Mouse (Mus musculus): ENCODE results near the gene Plb1.

Plb1 gene

GRCm38 (mm10) chr5:32245385-32245784, 12.9 kb downstream of the Plb1 start:
- DNase-seq (ENCODE audit: low read depth, low spot score), result no peak

GRCm38 (mm10) chr5:32260751-32261150, 28.2 kb downstream of the Plb1 start:
- no peak for DNase-seq (ENCODE audit: low read depth, low spot score)

GRCm38 (mm10) chr5:32261251-32261650, 28.7 kb downstream of the Plb1 start:
- no peak for DNase-seq (ENCODE audit: low read depth, low spot score)

GRCm38 (mm10) chr5:32262534-32262933, 30.0 kb downstream of the Plb1 start:
- DNase-seq (ENCODE audit: low read depth, low spot score), result no peak

- DNase-seq (ENCODE audit: low read depth, low spot score), result no peak
These were observed 40.0 kb downstream of the Plb1 start for GRCm38 (mm10) chr5:32272502-32272901.

- no peak for DNase-seq (ENCODE audit: low read depth, low spot score)
These were observed 45.6 kb downstream of the Plb1 start for GRCm38 (mm10) chr5:32278000-32278694.

GRCm38 (mm10) chr5:32280066-32280465, 47.6 kb downstream of the Plb1 start:
- no peak for DNase-seq (ENCODE audit: low read depth, low spot score)

- DNase-seq (ENCODE audit: low read depth, low spot score), result no peak
These were observed 49.8 kb downstream of the Plb1 start for GRCm38 (mm10) chr5:32282345-32282744.

GRCm38 (mm10) chr5:32283457-32283856, 50.9 kb downstream of the Plb1 start:
- no peak for DNase-seq (ENCODE audit: low read depth, low spot score)

GRCm38 (mm10) chr5:32286315-32286714, 53.8 kb downstream of the Plb1 start:
- DNase-seq (ENCODE audit: low read depth, low spot score), result no peak

- DNase-seq (ENCODE audit: low read depth, low spot score), result no peak
These were observed 55.5 kb downstream of the Plb1 start for GRCm38 (mm10) chr5:32288021-32288420.

GRCm38 (mm10) chr5:32291316-32291715, 58.8 kb downstream of the Plb1 start:
- no peak for DNase-seq (ENCODE audit: low read depth, low spot score)

GRCm38 (mm10) chr5:32302991-32303921, 70.7 kb downstream of the Plb1 start:
- peak; percentile 76 for DNase-seq (ENCODE audit: low read depth, low spot score)

- DNase-seq (ENCODE audit: low read depth, low spot score), result no peak
These were observed 74.6 kb downstream of the Plb1 start for GRCm38 (mm10) chr5:32307106-32307505.

GRCm38 (mm10) chr5:32308647-32309046, 76.1 kb downstream of the Plb1 start:
- DNase-seq (ENCODE audit: low read depth, low spot score), result no peak

GRCm38 (mm10) chr5:32309714-32310113, 77.2 kb downstream of the Plb1 start:
- DNase-seq (ENCODE audit: low read depth, low spot score), result no peak

GRCm38 (mm10) chr5:32310802-32311201, 78.3 kb downstream of the Plb1 start:
- no peak for DNase-seq (ENCODE audit: low read depth, low spot score)

GRCm38 (mm10) chr5:32311589-32312166, 79.2 kb downstream of the Plb1 start:
- DNase-seq (ENCODE audit: low read depth, low spot score), result no peak

- no peak for DNase-seq (ENCODE audit: low read depth, low spot score)
These were observed 81.2 kb downstream of the Plb1 start for GRCm38 (mm10) chr5:32313671-32314070.

GRCm38 (mm10) chr5:32314731-32315130, 82.2 kb downstream of the Plb1 start:
- DNase-seq (ENCODE audit: low read depth, low spot score), result no peak

- DNase-seq (ENCODE audit: low read depth, low spot score), result peak; percentile 52
These were observed 89.8 kb downstream of the Plb1 start for GRCm38 (mm10) chr5:32322146-32322811.

GRCm38 (mm10) chr5:32328139-32328538, 95.6 kb downstream of the Plb1 start:
- DNase-seq (ENCODE audit: low read depth, low spot score), result no peak
